In the genomic region with DNA sequence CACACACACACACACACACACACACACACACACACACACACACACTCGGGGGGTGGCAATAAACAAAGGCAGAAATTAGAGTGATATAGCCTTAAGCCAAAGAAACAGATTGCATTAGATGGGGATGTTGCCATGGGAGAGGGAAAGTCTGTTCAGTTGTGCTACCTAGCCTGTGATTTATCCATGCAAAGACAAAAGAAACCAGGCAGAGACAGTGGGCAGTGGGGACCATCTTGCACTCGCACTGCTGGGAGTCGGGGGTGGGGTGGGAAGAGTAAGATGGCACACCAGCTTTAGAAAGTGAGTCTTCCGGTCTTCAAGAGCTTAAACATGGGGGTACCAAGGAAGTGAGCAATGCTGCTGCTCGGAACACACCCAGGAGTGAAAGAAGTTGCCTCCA, we compare ENCODE assay signal across 12 mouse cellular contexts. TPM values are rescaled to one million over a fixed set of nuclear protein-coding genes. Genes with fewer than 3 reads are reported as not detected.
DNase-seq lines count a peak whose midpoint lies in the region; ATAC-seq lines count a peak whose summit lies in the region.
"Had no signal": no experiment of that assay in that cellular context is flagged by ENCODE, and none has a peak within 500 bp of the region (broad histone marks: within the 10 kb centered on the region; RNA-seq: fewer than 3 reads in every experiment).

No protein-coding gene starts in this region.

- no peak overlapping the region for H3K9ac ChIP-seq in heart, embryonic 11.5 days (ENCODE audit: low read depth, low read length)
- H3K9ac ChIP-seq in embryonic facial prominence, embryonic 14.5 days (ENCODE audit: low read depth, low read length) = peak overlapping the region; percentile 50; the same call in 1 of the 2 replicates
- H3K9ac ChIP-seq in neural tube, embryonic 14.5 days (replicated peaks; ENCODE audit: low read depth, low read length) = no peak overlapping the region
- H3K9ac ChIP-seq: limb, embryonic 15.5 days had no signal

- WGBS in heart, embryonic 10.5 days = 76% methylated on average over 5 of the region's 5 CpGs
- WGBS in heart, embryonic 11.5 days (ENCODE audit: insufficient replicate concordance) = 68% methylated on average over 5 of the region's 5 CpGs
- WGBS in embryonic facial prominence, embryonic 14.5 days = 74% methylated on average over 5 of the region's 5 CpGs
- 49% methylated on average over 5 of the region's 5 CpGs for WGBS in neural tube, embryonic 14.5 days

- H3K9me3 ChIP-seq in heart, embryonic 10.5 days = no peaks in the 10 kb centered on the region
- H3K9me3 ChIP-seq in heart, embryonic 11.5 days (replicated peaks; ENCODE audit: control insufficient read depth, low read length) = no peaks in the 10 kb centered on the region
- no peaks in the 10 kb centered on the region for H3K9me3 ChIP-seq in megakaryocyte, embryonic 14.5 days
- H3K9me3 ChIP-seq in embryonic facial prominence, embryonic 14.5 days (ENCODE audit: control insufficient read depth, low read length) = no peaks in the 10 kb centered on the region
- no peaks in the 10 kb centered on the region for H3K9me3 ChIP-seq in neural tube, embryonic 14.5 days (ENCODE audit: control insufficient read depth, low read length)
- H3K9me3 ChIP-seq: limb, embryonic 15.5 days had no signal

- H3K4me3 ChIP-seq in heart, embryonic 10.5 days = no peak overlapping the region
- H3K4me3 ChIP-seq in heart, embryonic 11.5 days (ENCODE audit: low read depth, low read length) = no peak overlapping the region
- peak overlapping the region; percentile 88 for H3K4me3 ChIP-seq in megakaryocyte, embryonic 14.5 days (replicated peaks)
- H3K4me3 ChIP-seq in embryonic facial prominence, embryonic 14.5 days (ENCODE audit: low read depth, low read length) = no peak overlapping the region
- no peak overlapping the region for H3K4me3 ChIP-seq in neural tube, embryonic 14.5 days (ENCODE audit: low read depth, low read length)

- peaks cover 23% of the 10 kb centered on the region for H3K4me1 ChIP-seq in heart, embryonic 10.5 days
- H3K4me1 ChIP-seq in heart, embryonic 11.5 days (ENCODE audit: control insufficient read depth, insufficient read depth, low read length) = peaks cover 12% of the 10 kb centered on the region; the same call in 1 of the 2 replicates
- peaks cover 39% of the 10 kb centered on the region for H3K4me1 ChIP-seq in megakaryocyte, embryonic 14.5 days
- no peaks in the 10 kb centered on the region for H3K4me1 ChIP-seq in embryonic facial prominence, embryonic 14.5 days (ENCODE audit: control insufficient read depth, insufficient read depth, low read length)
- H3K4me1 ChIP-seq in neural tube, embryonic 14.5 days (ENCODE audit: control insufficient read depth, insufficient read depth, low read length) = peaks cover 3% of the 10 kb centered on the region; the same call in 1 of the 2 replicates

- H3K36me3 ChIP-seq in heart, embryonic 10.5 days = no peaks in the 10 kb centered on the region
- no peaks in the 10 kb centered on the region for H3K36me3 ChIP-seq in heart, embryonic 11.5 days (ENCODE audit: control insufficient read depth, insufficient read depth, low read length)
- H3K36me3 ChIP-seq in megakaryocyte, embryonic 14.5 days (replicated peaks; ENCODE audit: low read length) = no peaks in the 10 kb centered on the region
- H3K36me3 ChIP-seq in embryonic facial prominence, embryonic 14.5 days (ENCODE audit: control insufficient read depth, insufficient read depth, low read length) = no peaks in the 10 kb centered on the region
- H3K36me3 ChIP-seq in neural tube, embryonic 14.5 days (ENCODE audit: control insufficient read depth, insufficient read depth, low read length) = no peaks in the 10 kb centered on the region
- H3K36me3 ChIP-seq: limb, embryonic 15.5 days had no signal

- ATAC-seq in heart, embryonic 11.5 days (replicated peaks; ENCODE audit: insufficient number of reproducible peaks, low FRiP score, low TSS enrichment) = no peak
- ATAC-seq in megakaryocyte, adult 5-6 weeks (ENCODE audit: poor library complexity, severe bottlenecking) = no peak
- ATAC-seq in embryonic facial prominence, embryonic 14.5 days (ENCODE audit: low read depth) = no peak
- peak; percentile 65 for ATAC-seq in neural tube, embryonic 14.5 days (ENCODE audit: low read depth)
- no peak for ATAC-seq in megakaryocyte progenitor cell, adult 5-6 weeks (replicated peaks; ENCODE audit: poor library complexity)

- H3K4me2 ChIP-seq in heart, embryonic 11.5 days = no peak overlapping the region
- peak overlapping the region; percentile 39 for H3K4me2 ChIP-seq in embryonic facial prominence, embryonic 14.5 days (ENCODE audit: low read depth, low read length)
- H3K4me2 ChIP-seq in neural tube, embryonic 14.5 days (ENCODE audit: low read depth, low read length) = no peak overlapping the region

- H3K27ac ChIP-seq in heart, embryonic 10.5 days = peak overlapping the region; percentile 57; the same call in 1 of the 2 replicates
- no peak overlapping the region for H3K27ac ChIP-seq in heart, embryonic 11.5 days (ENCODE audit: low read depth, low read length)
- H3K27ac ChIP-seq in embryonic facial prominence, embryonic 14.5 days (replicated peaks; ENCODE audit: low read depth, low read length) = no peak overlapping the region
- peak overlapping the region; percentile 44; the same call in 1 of the 2 replicates for H3K27ac ChIP-seq in neural tube, embryonic 14.5 days (ENCODE audit: low read depth, low read length)
- H3K27ac ChIP-seq: limb, embryonic 15.5 days had no signal

- H3K27me3 ChIP-seq in heart, embryonic 10.5 days (ENCODE audit: insufficient read depth, poor library complexity, severe bottlenecking) = no peaks in the 10 kb centered on the region
- H3K27me3 ChIP-seq in heart, embryonic 11.5 days (ENCODE audit: control insufficient read depth, insufficient read depth, low read length) = no peaks in the 10 kb centered on the region
- peaks cover 14% of the 10 kb centered on the region for H3K27me3 ChIP-seq in megakaryocyte, embryonic 14.5 days (replicated peaks)
- no peaks in the 10 kb centered on the region for H3K27me3 ChIP-seq in embryonic facial prominence, embryonic 14.5 days (replicated peaks; ENCODE audit: control insufficient read depth, insufficient read depth, low read length)
- no peaks in the 10 kb centered on the region for H3K27me3 ChIP-seq in neural tube, embryonic 14.5 days (ENCODE audit: control insufficient read depth, insufficient read depth, low read length)
- H3K27me3 ChIP-seq: limb, embryonic 15.5 days had no signal

- DNase-seq in heart, embryonic 10.5 days (ENCODE audit: low spot score) = no peak
- no peak for DNase-seq in embryonic facial prominence, embryonic 14.5 days (ENCODE audit: low spot score)
- no peak for DNase-seq in ovary, postnatal 36 days (ENCODE audit: low spot score)
- DNase-seq: cerebellum, adult 11 months; gastrocnemius, postnatal 25 days; kidney, adult 2 months had no signal

RNA-seq across cellular contexts. Expression of gene Mark3, which starts 14.0 kb away (rescaled TPM):
- polyA plus RNA-seq in heart, embryonic 10.5 days (2016; fragmentation: Nextera tagmentation; extraction: Ambion mirVana) = 38.1 and 47.9 TPM in 2 replicates
- 45.7 and 47.7 TPM in 2 replicates for polyA plus RNA-seq in heart, embryonic 11.5 days (2014; fragmentation: Nextera tagmentation; extraction: Ambion mirVana)
- 4.4 and 8.2 TPM in 2 replicates for polyA plus RNA-seq in megakaryocyte, embryonic 14.5 days (2012; ENCODE audit: insufficient read depth, low replicate concordance)
- total RNA-seq in megakaryocyte, adult 5-6 weeks (2015) = 61.6 and 69.6 TPM in 2 replicates
- 77.3 and 80.9 TPM in 2 replicates for total RNA-seq in megakaryocyte, adult 5-6 weeks (2017)
- polyA plus RNA-seq in embryonic facial prominence, embryonic 14.5 days (2014; fragmentation: Nextera tagmentation; extraction: Ambion mirVana) = 47.0 and 47.2 TPM in 2 replicates
- polyA plus RNA-seq in neural tube, embryonic 14.5 days (2014; fragmentation: Nextera tagmentation; extraction: Ambion mirVana) = 78.1 and 83.7 TPM in 2 replicates
- 60.2 and 88.1 TPM in 2 replicates for total RNA-seq in megakaryocyte progenitor cell, adult 5-6 weeks (2015)
- total RNA-seq in megakaryocyte progenitor cell, adult 5-6 weeks (2017) = 63.5 and 73.1 TPM in 2 replicates

RNA-seq across cellular contexts. Expression of gene Eif5, which starts 22.5 kb away (rescaled TPM):
- 506 and 616 TPM in 2 replicates for polyA plus RNA-seq in heart, embryonic 10.5 days (2016; fragmentation: Nextera tagmentation; extraction: Ambion mirVana)
- polyA plus RNA-seq in heart, embryonic 11.5 days (2014; fragmentation: Nextera tagmentation; extraction: Ambion mirVana) = 478 and 505 TPM in 2 replicates
- polyA plus RNA-seq in megakaryocyte, embryonic 14.5 days (2012; ENCODE audit: insufficient read depth, low replicate concordance) = 17.8 and 28.5 TPM in 2 replicates
- 255 and 299 TPM in 2 replicates for total RNA-seq in megakaryocyte, adult 5-6 weeks (2015)
- total RNA-seq in megakaryocyte, adult 5-6 weeks (2017) = 203 and 252 TPM in 2 replicates
- polyA plus RNA-seq in embryonic facial prominence, embryonic 14.5 days (2014; fragmentation: Nextera tagmentation; extraction: Ambion mirVana) = 433 and 445 TPM in 2 replicates
- polyA plus RNA-seq in neural tube, embryonic 14.5 days (2014; fragmentation: Nextera tagmentation; extraction: Ambion mirVana) = 518 and 558 TPM in 2 replicates
- total RNA-seq in megakaryocyte progenitor cell, adult 5-6 weeks (2015) = 349 and 403 TPM in 2 replicates
- 221 and 322 TPM in 2 replicates for total RNA-seq in megakaryocyte progenitor cell, adult 5-6 weeks (2017)

Comparison
In these comparisons a context has a peak if more than half of its experiments do, and no peak if none do; other contexts are left out.
1. H3K27ac ChIP-seq: peak in heart, embryonic 10.5 days (single experiment) and neural tube, embryonic 14.5 days (single experiment); none in heart, embryonic 11.5 days (single experiment) and embryonic facial prominence, embryonic 14.5 days (single experiment).
2. RNA of gene Eif5, which starts 22.5 kb away (polyA plus RNA-seq): 506 to 616 TPM in heart, embryonic 10.5 days, 518 to 558 TPM in neural tube, embryonic 14.5 days, 478 to 505 TPM in heart, embryonic 11.5 days and 433 to 445 TPM in embryonic facial prominence, embryonic 14.5 days; 17.8 to 28.5 TPM in megakaryocyte, embryonic 14.5 days; every median in the first group is over 10 times any median in the second.